Mouse (Mus musculus) left cerebral cortex, adult 9 months (tissue): Measurements from ENCODE around the gene Gm14139.
"Not testable (repeated sequence)": the region's sequence is repeated elsewhere in the genome, so short reads cannot be mapped to it uniquely, and the experiment has no call there.

Experiments
- DNase-seq, 2 experiments: peaks; one replicate each; pipeline ENCODE4 v3.0.0; 2022; ENCODE audit warnings: low spot score in 2 of 2

Gm14139 gene

GRCm38 (mm10) chr2:150181570-150181999 lies at the start of gene Gm14139:
Gm14139 (plus strand) TSS chr2:150181755.
- not testable (repeated sequence) for DNase-seq

GRCm38 (mm10) chr2:150132002-150132401 lies 49.6 kb upstream of the Gm14139 start:
- DNase-seq, result not testable (repeated sequence)

GRCm38 (mm10) chr2:150132773-150133172 lies 48.8 kb upstream of the Gm14139 start:
- DNase-seq, result no peak

GRCm38 (mm10) chr2:150136435-150136897 lies 45.1 kb upstream of the Gm14139 start, which contains the start of gene Zfp120:
Zfp120 (minus strand) TSS chr2:150136708.
- DNase-seq, result peak; percentile 87 to 92

- DNase-seq, result no peak
These were observed 14.9 kb upstream of the Gm14139 start for GRCm38 (mm10) chr2:150166703-150167102.

- DNase-seq, result no peak
These were observed 7.7 kb upstream of the Gm14139 start for GRCm38 (mm10) chr2:150173833-150174232.

- not testable (repeated sequence) for DNase-seq
These were observed 2.0 kb upstream of the Gm14139 start, which contains the start of gene Gm10770 for GRCm38 (mm10) chr2:150179579-150179978. Gm10770 (minus strand) TSS chr2:150179679.

- not testable (repeated sequence) for DNase-seq
These were observed 509 bp upstream of the Gm14139 start for GRCm38 (mm10) chr2:150181046-150181445.

- DNase-seq, result peak; percentile 83 to 92
These were observed 36.2 kb downstream of the Gm14139 start, which contains the start of gene Zfp937 for GRCm38 (mm10) chr2:150217600-150218362. Zfp937 (plus strand) TSS chr2:150218073.

GRCm38 (mm10) chr2:150218363-150218725 lies 36.8 kb downstream of the Gm14139 start:
- DNase-seq, result not testable (repeated sequence)

- DNase-seq, result not testable (repeated sequence)
These were observed 41.7 kb downstream of the Gm14139 start for GRCm38 (mm10) chr2:150223263-150223662.
